21 mouse cellular contexts compared by ENCODE assay signal in genomic region chr7:82109977-82110376, GRCm38 (mm10).
DNase-seq lines count a peak whose midpoint lies in the region; ATAC-seq lines count a peak whose summit lies in the region.
"Had no signal": no experiment of that assay in that cellular context is flagged by ENCODE, and none has a peak within 500 bp of the region (broad histone marks: within the 10 kb centered on the region; RNA-seq: fewer than 3 reads in every experiment).

No protein-coding gene starts in this region.

- peak overlapping the region; percentile 31; the same call in 1 of the 2 replicates for H3K27ac ChIP-seq in embryonic facial prominence, embryonic 11.5 days (replicated peaks; ENCODE audit: low read depth, low read length)
- 0 out of 2 replicates have a peak overlapping the region, but pooled peaks have one; percentile 32 for H3K27ac ChIP-seq in limb, embryonic 12.5 days
- H3K27ac ChIP-seq: heart, embryonic 10.5 days; hindbrain, embryonic 15.5 days had no signal

- DNase-seq in heart, adult 11 months, result peak; percentile 45
- DNase-seq in heart, adult 18-20 months, result no peak
- DNase-seq in embryonic facial prominence, embryonic 11.5 days (ENCODE audit: low spot score), result no peak
- DNase-seq in cerebellum, postnatal 14 days, result no peak
- DNase-seq in urinary bladder, postnatal 25 days (ENCODE audit: low spot score), result no peak
- DNase-seq in cerebellum, postnatal 36 days, result no peak
- DNase-seq: adrenal gland, postnatal 25 days; cerebellum, adult 9-11 months; forebrain, postnatal 0 days; gastrocnemius, postnatal 36 days; kidney, postnatal 36 days; layer of hippocampus, postnatal 36 days; liver, postnatal 0 days had no signal

- no peaks in the 10 kb centered on the region for H3K4me1 ChIP-seq in embryonic facial prominence, embryonic 11.5 days (ENCODE audit: control insufficient read depth, insufficient read depth, low read length)
- H3K4me1 ChIP-seq in limb, embryonic 12.5 days (replicated peaks), result peaks cover 26% of the 10 kb centered on the region
- H3K4me1 ChIP-seq: hindbrain, embryonic 15.5 days had no signal

- WGBS in embryonic facial prominence, embryonic 11.5 days, result 45% methylated on average over 8 of the region's 8 CpGs
- WGBS in limb, embryonic 12.5 days, result 44% methylated on average over 8 of the region's 8 CpGs

- no peaks in the 10 kb centered on the region for H3K9me3 ChIP-seq in embryonic facial prominence, embryonic 11.5 days (replicated peaks; ENCODE audit: control insufficient read depth, low read length)
- no peaks in the 10 kb centered on the region for H3K9me3 ChIP-seq in limb, embryonic 12.5 days
- H3K9me3 ChIP-seq: heart, embryonic 10.5 days; hindbrain, embryonic 15.5 days had no signal

- H3K4me3 ChIP-seq in embryonic facial prominence, embryonic 11.5 days (ENCODE audit: low read depth, low read length), result no peak overlapping the region
- H3K4me3 ChIP-seq in limb, embryonic 12.5 days (replicated peaks), result no peak overlapping the region
- H3K4me3 ChIP-seq: heart, embryonic 10.5 days; hindbrain, embryonic 15.5 days had no signal

- no peak overlapping the region for H3K4me2 ChIP-seq in embryonic facial prominence, embryonic 11.5 days (ENCODE audit: low read depth, low read length)
- H3K4me2 ChIP-seq in limb, embryonic 12.5 days, result peak overlapping the region; percentile 26; the same call in 1 of the 2 replicates
- H3K4me2 ChIP-seq: hindbrain, embryonic 15.5 days; liver, embryonic 11.5 days; midbrain, embryonic 11.5 days had no signal

- H3K27me3 ChIP-seq in embryonic facial prominence, embryonic 11.5 days (ENCODE audit: control insufficient read depth, insufficient read depth, low read length), result no peaks in the 10 kb centered on the region
- H3K27me3 ChIP-seq in limb, embryonic 12.5 days, result no peaks in the 10 kb centered on the region
- H3K27me3 ChIP-seq: hindbrain, embryonic 15.5 days had no signal

- no peak overlapping the region for H3K9ac ChIP-seq in embryonic facial prominence, embryonic 11.5 days (replicated peaks; ENCODE audit: low read length)
- no peak overlapping the region for H3K9ac ChIP-seq in limb, embryonic 12.5 days (replicated peaks)
- H3K9ac ChIP-seq: forebrain, postnatal 0 days; hindbrain, embryonic 15.5 days; liver, postnatal 0 days had no signal

- ATAC-seq in embryonic facial prominence, embryonic 11.5 days (replicated peaks; ENCODE audit: insufficient number of reproducible peaks, low FRiP score, low TSS enrichment, low read depth), result 0 out of 2 replicates have a peak, but pooled peaks have one; percentile 5
- 0 out of 2 replicates have a peak, but pooled peaks have one; percentile 31 for ATAC-seq in limb, embryonic 12.5 days (ENCODE audit: insufficient number of reproducible peaks, insufficient read depth, low FRiP score, low TSS enrichment, low read depth)
- ATAC-seq in megakaryocyte-erythroid progenitor cell, adult 5-6 weeks (replicated peaks; ENCODE audit: low FRiP score, low TSS enrichment, poor library complexity, severe bottlenecking), result no peak
- ATAC-seq: forebrain, postnatal 0 days; intestine, postnatal 0 days; liver, postnatal 0 days; lung, postnatal 0 days had no signal

- no peaks in the 10 kb centered on the region for H3K36me3 ChIP-seq in embryonic facial prominence, embryonic 11.5 days (replicated peaks; ENCODE audit: control insufficient read depth, insufficient read depth, low read depth, low read length)
- H3K36me3 ChIP-seq in limb, embryonic 12.5 days, result no peaks in the 10 kb centered on the region
- H3K36me3 ChIP-seq: heart, embryonic 10.5 days; hindbrain, embryonic 15.5 days had no signal
